24 mouse cellular contexts compared by ENCODE assay signal in genomic region chr2:78023416-78023815, GRCm38 (mm10).
A peak's percentile ranks its signal among the peaks of the same experiment; 100 is the strongest.
DNase-seq lines count a peak whose midpoint lies in the region; ATAC-seq lines count a peak whose summit lies in the region.
"Had no signal": no experiment of that assay in that cellular context is flagged by ENCODE, and none has a peak within 500 bp of the region (broad histone marks: within the 10 kb centered on the region; RNA-seq: fewer than 3 reads in every experiment).

No protein-coding gene starts in this region.

- H3K4me2 ChIP-seq in midbrain, embryonic 11.5 days, result no peak overlapping the region
- no peak overlapping the region for H3K4me2 ChIP-seq in midbrain, embryonic 15.5 days

- no peak overlapping the region for H3K9ac ChIP-seq in midbrain, embryonic 11.5 days (ENCODE audit: low read length)
- no peak overlapping the region for H3K9ac ChIP-seq in midbrain, embryonic 15.5 days

- no peaks in the 10 kb centered on the region for H3K4me1 ChIP-seq in midbrain, embryonic 11.5 days (ENCODE audit: control insufficient read depth, insufficient read depth, low read length)
- H3K4me1 ChIP-seq in midbrain, embryonic 15.5 days, result peaks cover 3% of the 10 kb centered on the region; the same call in 1 of the 2 replicates

- H3K36me3 ChIP-seq in midbrain, embryonic 11.5 days (ENCODE audit: control insufficient read depth, insufficient read depth, low read length), result no peaks in the 10 kb centered on the region
- no peaks in the 10 kb centered on the region for H3K36me3 ChIP-seq in midbrain, embryonic 15.5 days (replicated peaks)
- H3K36me3 ChIP-seq: G1E had no signal

- H3K9me3 ChIP-seq in midbrain, embryonic 11.5 days (ENCODE audit: control insufficient read depth, low read length), result no peaks in the 10 kb centered on the region
- H3K9me3 ChIP-seq in midbrain, embryonic 15.5 days, result no peaks in the 10 kb centered on the region
- H3K9me3 ChIP-seq: G1E had no signal

- peak; percentile 8 for DNase-seq in midbrain, embryonic 11.5 days (ENCODE audit: low spot score, missing footprints)
- DNase-seq in 3T3-L1 (ENCODE audit: low read depth, low spot score) (peak; percentile 59), adipocyte (ENCODE audit: low spot score) (peak; percentile 62)
- peak; percentile 9 for DNase-seq in forelimb bud, embryonic 11.5 days (ENCODE audit: low read depth, low spot score)
- no peak for DNase-seq in cerebellum, postnatal 36 days
- no peak for DNase-seq in right cerebral cortex, postnatal 14 days
- DNase-seq in left cerebral cortex, adult 18-20 months (ENCODE audit: low spot score in 2 of 2), result no peak
- DNase-seq: adrenal gland, adult 2 months; adrenal gland, adult 8-10 months; adrenal gland, postnatal 10 days; adrenal gland, postnatal 14 days; adrenal gland, postnatal 25 days; adrenal gland, postnatal 36 days; B cell, adult 2 months; cerebellum, adult 11 months; cerebellum, adult 11-12 months; cerebellum, adult 18-20 months; cerebellum, adult 2 months had no signal

- no peak overlapping the region for H3K27ac ChIP-seq in midbrain, embryonic 11.5 days (ENCODE audit: low read depth, low read length)
- H3K27ac ChIP-seq in midbrain, embryonic 15.5 days, result no peak overlapping the region

- H3K4me3 ChIP-seq in midbrain, embryonic 11.5 days (ENCODE audit: low read depth, low read length), result no peak overlapping the region
- H3K4me3 ChIP-seq in midbrain, embryonic 15.5 days, result no peak overlapping the region

- 90% methylated on average over 2 of the region's 2 CpGs for WGBS in midbrain, embryonic 11.5 days
- WGBS in midbrain, embryonic 15.5 days, result 84% methylated on average over 2 of the region's 2 CpGs

- no peaks in the 10 kb centered on the region for H3K27me3 ChIP-seq in midbrain, embryonic 11.5 days (ENCODE audit: control insufficient read depth, insufficient read depth, low read length)
- no peaks in the 10 kb centered on the region for H3K27me3 ChIP-seq in midbrain, embryonic 15.5 days (replicated peaks)
- H3K27me3 ChIP-seq: CH12.LX had no signal

- ATAC-seq in midbrain, embryonic 11.5 days (ENCODE audit: low FRiP score), result no peak
- no peak for ATAC-seq in midbrain, embryonic 15.5 days (replicated peaks)
- ATAC-seq: activated CD4-positive, CD25-positive, alpha-beta regulatory T cell, adult 4 months; CD4-positive, CD25-positive, alpha-beta regulatory T cell, adult 4 months; Patski had no signal

Comparison
In these comparisons a context has a peak if more than half of its experiments do, and no peak if none do; other contexts are left out.
1. DNase-seq: peak in midbrain, embryonic 11.5 days (single experiment), 3T3-L1 (single experiment), adipocyte (single experiment) and forelimb bud, embryonic 11.5 days (single experiment); none in cerebellum, postnatal 36 days (0 of 2), right cerebral cortex, postnatal 14 days (single experiment) and left cerebral cortex, adult 18-20 months (0 of 2).